Mouse (Mus musculus): ENCODE results near the gene Pcyt1a. TPM values are rescaled to one million over a fixed set of nuclear protein-coding genes. Genes with fewer than 3 reads are reported as not detected.

Pcyt1a gene
- polyA plus RNA-seq, 1 experiment from 2014 or later = 36.6 TPM

DNA sequence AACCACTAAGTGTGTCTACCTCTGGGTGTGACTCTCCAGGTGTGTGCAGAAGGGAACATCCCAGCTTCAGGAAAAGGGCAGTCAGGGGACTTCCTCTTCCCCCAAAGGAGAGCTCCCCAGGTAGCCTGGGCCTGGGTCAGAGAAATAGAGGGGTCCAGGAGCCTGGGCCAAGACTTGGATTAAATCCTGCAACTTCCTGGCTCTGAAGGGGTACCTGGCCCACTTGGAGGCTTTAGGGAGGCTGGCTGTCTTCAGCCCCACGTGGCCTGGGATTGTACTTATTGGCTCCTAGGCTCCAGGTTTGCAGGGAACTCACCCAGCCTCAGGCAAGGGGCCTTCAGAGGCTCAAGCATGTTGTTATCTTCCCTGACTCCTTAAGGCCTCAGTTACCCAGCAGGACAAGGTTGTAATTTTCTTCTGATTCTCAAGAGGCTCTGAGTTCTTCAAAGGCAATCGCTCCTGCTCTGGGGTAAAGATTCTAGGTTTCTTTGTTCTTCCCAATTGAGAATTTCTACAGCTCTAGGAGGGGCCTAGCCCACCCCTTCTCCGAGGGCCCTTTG is 77.9 kb downstream of the Pcyt1a start:
- H3K27me3 ChIP-seq (ENCODE audit: insufficient read depth, poor library complexity, severe bottlenecking) = peaks cover 12% of the 10 kb centered on the region; the same call in 1 of the 2 replicates
- H3K27ac ChIP-seq = peak overlapping the region; percentile 87
- WGBS = 31% methylated on average over 3 of the region's 3 CpGs
- no peaks in the 10 kb centered on the region for H3K9me3 ChIP-seq
- H3K4me3 ChIP-seq = no peak overlapping the region
- no peaks in the 10 kb centered on the region for H3K36me3 ChIP-seq
- peaks cover 60% of the 10 kb centered on the region for H3K4me1 ChIP-seq
- no peak for DNase-seq (ENCODE audit: low spot score)

DNA sequence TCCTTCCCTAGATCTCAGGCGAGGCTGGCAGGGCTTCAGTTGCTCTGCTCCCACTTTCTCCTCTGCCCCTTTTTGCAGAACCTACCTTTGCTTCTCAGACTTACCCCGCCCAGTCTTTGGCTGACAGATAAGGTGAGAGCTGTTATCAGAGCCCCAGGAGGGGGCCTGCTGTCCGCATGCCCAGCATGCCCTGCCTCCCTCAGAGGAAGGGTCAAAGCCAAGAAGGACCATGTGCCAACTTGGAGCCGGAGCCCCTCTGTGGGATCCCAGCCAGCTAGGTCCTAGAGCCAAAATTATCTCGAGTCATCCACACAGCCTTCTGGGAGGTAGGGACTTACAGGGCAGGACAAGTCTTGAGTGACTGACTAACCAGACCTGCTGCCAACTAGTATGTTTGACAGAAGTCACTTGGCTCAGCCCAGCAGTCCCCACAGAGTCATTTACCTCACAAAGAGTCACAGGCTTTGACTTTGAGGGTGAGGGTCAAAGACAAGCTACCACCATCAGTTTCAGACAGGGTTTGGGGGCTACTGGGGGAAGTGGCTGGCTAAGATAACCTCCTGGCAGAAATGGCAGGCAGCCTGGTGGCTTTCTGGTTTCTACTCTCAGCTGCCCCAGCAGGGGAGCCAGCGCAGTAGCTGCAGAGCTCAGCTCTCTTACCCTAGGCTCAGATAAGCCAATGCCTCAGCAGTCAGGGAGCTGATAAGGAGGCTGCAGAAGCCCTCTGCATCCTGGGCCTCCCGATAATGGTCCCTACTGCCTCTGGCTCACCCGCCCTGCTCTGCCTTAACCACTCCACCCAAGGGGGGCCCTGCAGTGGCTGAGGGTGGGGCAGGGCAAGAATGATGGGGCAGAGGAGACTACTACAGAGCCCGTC is 78.6 kb downstream of the Pcyt1a start:
- H3K36me3 ChIP-seq = no peaks in the 10 kb centered on the region
- H3K4me3 ChIP-seq = peak overlapping the region; percentile 7; the same call in 1 of the 2 replicates
- 14% methylated on average over 9 of the region's 9 CpGs for WGBS
- H3K27ac ChIP-seq = peak overlapping the region; percentile 87
- peaks cover 12% of the 10 kb centered on the region; the same call in 1 of the 2 replicates for H3K27me3 ChIP-seq (ENCODE audit: insufficient read depth, poor library complexity, severe bottlenecking)
- DNase-seq (ENCODE audit: low spot score) = peak; percentile 98
- peaks cover 60% of the 10 kb centered on the region for H3K4me1 ChIP-seq
- H3K9me3 ChIP-seq = no peaks in the 10 kb centered on the region

DNA sequence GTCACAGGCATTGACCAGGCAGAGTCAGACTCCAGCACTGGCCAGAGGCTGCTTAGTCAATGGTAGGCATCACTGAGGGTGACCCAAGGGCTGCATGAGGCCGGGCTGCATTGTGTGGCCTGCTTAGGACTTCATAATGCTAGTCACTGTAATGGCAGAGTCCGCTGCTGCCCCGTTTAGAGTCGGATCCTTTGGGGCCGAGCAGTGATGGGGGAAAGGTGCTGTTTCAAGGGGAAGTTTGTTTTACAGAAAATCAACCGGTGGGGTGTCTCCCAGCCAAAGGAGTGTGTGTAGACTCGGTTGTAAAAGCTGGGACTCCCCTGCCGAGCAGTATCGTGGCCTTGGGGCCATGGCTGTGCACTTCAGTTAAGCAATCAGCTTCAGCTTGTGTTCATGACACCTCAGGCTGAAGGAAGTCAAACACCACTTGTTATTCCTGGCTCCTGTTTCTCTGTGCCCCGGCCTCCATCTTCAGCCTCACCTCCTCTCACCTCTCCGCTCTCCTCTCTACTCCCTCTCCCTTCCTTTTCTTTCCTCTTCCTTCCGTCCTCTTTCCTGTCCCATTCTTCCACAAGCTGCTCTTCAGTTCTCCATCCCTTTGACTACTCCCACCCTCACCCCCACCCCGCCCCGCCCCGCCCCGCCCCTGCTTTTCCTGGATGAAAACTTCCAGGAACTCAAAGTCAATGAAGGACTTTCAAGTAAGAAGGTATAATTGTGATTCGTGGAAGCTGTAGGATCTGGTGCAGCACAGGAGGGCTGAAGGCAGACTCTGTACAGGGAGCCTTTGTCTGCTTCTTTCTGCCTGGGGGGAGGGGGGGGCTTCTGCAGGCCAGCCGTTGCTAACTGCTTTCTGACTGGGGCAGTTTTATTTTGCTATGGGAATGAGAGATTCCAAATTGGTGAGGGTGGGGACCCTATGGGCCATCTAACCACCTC is 79.9 kb downstream of the Pcyt1a start:
- Histone ChIP-seq H3K9me3 (no peaks in the 10 kb centered on the region), H3K36me3 (no peaks in the 10 kb centered on the region), H3K4me3 (no peak overlapping the region), H3K4me1 (peaks cover 61% of the 10 kb centered on the region), H3K27ac (peak overlapping the region; percentile 87), H3K27me3 (ENCODE audit: insufficient read depth, poor library complexity, severe bottlenecking) (peaks cover 8% of the 10 kb centered on the region; the same call in 1 of the 2 replicates)
- DNase-seq (ENCODE audit: low spot score) = peak; percentile 82
- 56% methylated on average over 18 of the region's 18 CpGs for WGBS

DNA sequence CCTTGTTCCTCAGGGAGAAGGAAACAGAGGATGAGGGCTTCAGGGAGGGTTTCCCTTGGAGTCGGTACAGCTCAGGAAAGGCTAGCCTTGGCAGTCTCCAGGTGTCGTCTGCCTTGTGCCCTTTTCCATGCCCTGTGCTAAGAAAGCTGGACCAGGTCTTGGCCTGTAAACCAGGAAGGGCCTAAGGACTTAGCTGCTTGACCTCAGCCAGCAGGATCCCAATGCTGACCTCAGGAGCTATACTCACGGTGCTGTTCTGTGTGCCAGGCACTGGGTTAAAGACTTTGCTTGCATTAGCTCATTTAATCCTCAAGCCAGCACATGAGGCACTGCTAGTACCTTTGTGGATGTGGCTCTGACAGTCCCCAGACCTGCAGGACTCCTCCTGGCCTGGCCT is 80.6 kb downstream of the Pcyt1a start:
- H3K4me1 ChIP-seq = peaks cover 67% of the 10 kb centered on the region
- H3K36me3 ChIP-seq = no peaks in the 10 kb centered on the region
- H3K9me3 ChIP-seq = no peaks in the 10 kb centered on the region
- H3K4me3 ChIP-seq = no peak overlapping the region
- no peak for DNase-seq (ENCODE audit: low spot score)
- 81% methylated on average over 3 of the region's 3 CpGs for WGBS
- H3K27ac ChIP-seq = peak overlapping the region; percentile 87
- H3K27me3 ChIP-seq (ENCODE audit: insufficient read depth, poor library complexity, severe bottlenecking) = peaks cover 1% of the 10 kb centered on the region; the same call in 1 of the 2 replicates

DNA sequence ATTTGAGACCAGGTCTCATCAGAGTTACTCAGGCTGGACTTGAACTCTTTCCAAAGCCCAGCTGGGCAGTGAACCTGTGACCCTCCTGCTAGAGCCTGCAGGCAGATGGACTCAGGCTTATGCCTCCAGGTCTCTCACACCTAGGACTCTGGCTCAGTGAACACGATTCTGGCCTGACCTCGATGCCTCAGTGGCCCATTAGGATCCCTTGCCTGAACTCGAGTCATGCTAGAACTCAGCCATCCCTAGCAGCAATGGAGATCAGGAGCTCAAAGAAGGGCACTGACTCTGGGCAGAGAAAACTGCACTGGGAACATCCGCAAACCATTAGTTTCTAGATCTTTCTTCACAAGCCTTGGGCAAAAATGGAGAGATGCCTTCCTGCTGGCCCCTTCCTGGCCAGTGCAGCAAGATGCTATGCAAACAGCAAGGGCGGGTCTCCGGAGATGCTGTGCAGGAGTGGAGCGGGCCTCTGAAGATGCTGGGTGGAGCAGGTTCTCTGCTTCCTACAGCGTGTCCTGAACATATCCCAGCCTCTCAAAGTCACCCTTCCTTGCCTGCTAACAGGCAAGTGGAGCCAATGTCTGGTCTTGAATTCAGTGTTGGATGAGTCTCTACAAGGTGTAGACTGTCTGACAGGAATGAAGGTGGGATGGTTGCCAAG is 81.2 kb downstream of the Pcyt1a start:
- peak overlapping the region; percentile 87 for H3K27ac ChIP-seq

DNA sequence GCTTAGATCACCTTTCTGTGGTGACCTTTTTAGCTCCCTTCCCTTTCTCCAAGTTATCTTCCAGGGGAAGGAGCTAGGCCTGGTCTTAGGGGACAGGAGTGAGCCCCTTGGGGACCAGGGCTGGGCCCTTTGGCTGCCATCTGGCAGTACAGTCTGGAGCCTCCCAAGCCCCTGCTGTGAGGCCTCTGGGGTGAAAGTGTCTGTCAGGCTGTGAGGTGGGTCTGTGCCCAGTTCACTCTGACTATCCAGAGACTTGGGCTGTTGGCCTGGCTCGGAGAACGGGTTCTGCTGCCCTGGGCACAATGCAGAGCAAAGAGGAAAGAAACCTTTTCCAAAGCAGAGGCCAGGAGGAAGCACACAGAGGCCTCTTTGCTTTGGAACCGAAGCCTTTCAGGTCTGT is 82.2 kb downstream of the Pcyt1a start:
- peak; percentile 76 for DNase-seq (ENCODE audit: low spot score)
- 69% methylated on average over 3 of the region's 3 CpGs for WGBS
- no peaks in the 10 kb centered on the region for H3K36me3 ChIP-seq
- peaks cover 66% of the 10 kb centered on the region for H3K4me1 ChIP-seq
- peak overlapping the region; percentile 87 for H3K27ac ChIP-seq
- H3K27me3 ChIP-seq (ENCODE audit: insufficient read depth, poor library complexity, severe bottlenecking) = no peaks in the 10 kb centered on the region
- H3K9me3 ChIP-seq = no peaks in the 10 kb centered on the region
- no peak overlapping the region for H3K4me3 ChIP-seq

More for the DNA sequence above, 81.2 kb downstream of the Pcyt1a start:
- Histone ChIP-seq H3K9me3 (no peaks in the 10 kb centered on the region), H3K4me3 (no peak overlapping the region), H3K27me3 (ENCODE audit: insufficient read depth, poor library complexity, severe bottlenecking) (no peaks in the 10 kb centered on the region), H3K4me1 (peaks cover 73% of the 10 kb centered on the region), H3K36me3 (no peaks in the 10 kb centered on the region)
- WGBS = 82% methylated on average over 8 of the region's 8 CpGs
- DNase-seq (ENCODE audit: low spot score) = peak; percentile 76

DNA sequence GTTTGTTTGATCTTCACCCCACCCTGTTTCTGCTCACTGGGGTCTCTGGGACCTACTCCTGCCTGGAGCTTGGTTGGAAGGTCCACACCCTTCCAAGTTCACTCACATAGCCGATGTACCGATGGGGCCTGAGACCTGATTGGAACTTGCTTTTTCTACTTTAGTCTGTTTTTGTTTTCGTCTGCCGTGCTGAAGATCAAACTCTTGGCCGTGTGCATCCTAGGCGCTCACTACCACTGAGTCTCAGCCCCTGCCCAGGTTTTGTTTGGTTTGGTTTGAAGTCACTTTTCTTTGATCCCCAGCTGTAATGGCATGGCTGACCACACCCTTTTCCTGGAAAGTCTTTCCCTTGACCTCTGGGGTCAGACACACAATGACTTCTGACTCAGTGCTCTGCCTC is 82.7 kb downstream of the Pcyt1a start:
- no peak for DNase-seq (ENCODE audit: low spot score)
- Histone ChIP-seq H3K36me3 (no peaks in the 10 kb centered on the region), H3K9me3 (no peaks in the 10 kb centered on the region), H3K4me3 (no peak overlapping the region), H3K27me3 (ENCODE audit: insufficient read depth, poor library complexity, severe bottlenecking) (no peaks in the 10 kb centered on the region), H3K4me1 (peaks cover 62% of the 10 kb centered on the region), H3K27ac (peak overlapping the region; percentile 87)
- 86% methylated on average over 6 of the region's 6 CpGs for WGBS

DNA sequence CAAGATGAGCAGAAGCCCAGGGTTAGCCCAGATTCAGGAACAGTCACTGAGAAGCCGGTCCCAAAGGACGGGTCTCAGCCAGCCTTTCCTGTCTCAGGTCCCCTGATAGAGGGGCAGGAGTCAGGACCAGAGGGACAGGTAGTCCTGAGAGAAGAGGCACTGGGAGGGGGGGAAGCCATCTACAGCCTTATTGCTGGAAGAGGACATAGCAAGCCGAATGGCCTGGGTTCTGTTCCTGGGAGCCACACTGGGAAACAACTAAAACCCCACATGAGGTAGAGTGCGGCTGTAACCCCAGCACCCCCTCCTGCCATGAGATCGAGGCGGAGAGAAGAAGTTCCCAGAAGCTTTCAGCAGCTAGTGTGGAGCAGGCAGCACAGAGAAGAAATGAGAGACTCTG is 83.2 kb downstream of the Pcyt1a start:
- H3K36me3 ChIP-seq = no peaks in the 10 kb centered on the region
- H3K4me1 ChIP-seq = peaks cover 56% of the 10 kb centered on the region
- H3K9me3 ChIP-seq = no peaks in the 10 kb centered on the region
- no peaks in the 10 kb centered on the region for H3K27me3 ChIP-seq (ENCODE audit: insufficient read depth, poor library complexity, severe bottlenecking)
- H3K4me3 ChIP-seq = no peak overlapping the region
- DNase-seq (ENCODE audit: low spot score) = no peak
- peak overlapping the region; percentile 43; the same call in 1 of the 2 replicates for H3K27ac ChIP-seq
- WGBS = 92% methylated on average over 6 of the region's 6 CpGs

DNA sequence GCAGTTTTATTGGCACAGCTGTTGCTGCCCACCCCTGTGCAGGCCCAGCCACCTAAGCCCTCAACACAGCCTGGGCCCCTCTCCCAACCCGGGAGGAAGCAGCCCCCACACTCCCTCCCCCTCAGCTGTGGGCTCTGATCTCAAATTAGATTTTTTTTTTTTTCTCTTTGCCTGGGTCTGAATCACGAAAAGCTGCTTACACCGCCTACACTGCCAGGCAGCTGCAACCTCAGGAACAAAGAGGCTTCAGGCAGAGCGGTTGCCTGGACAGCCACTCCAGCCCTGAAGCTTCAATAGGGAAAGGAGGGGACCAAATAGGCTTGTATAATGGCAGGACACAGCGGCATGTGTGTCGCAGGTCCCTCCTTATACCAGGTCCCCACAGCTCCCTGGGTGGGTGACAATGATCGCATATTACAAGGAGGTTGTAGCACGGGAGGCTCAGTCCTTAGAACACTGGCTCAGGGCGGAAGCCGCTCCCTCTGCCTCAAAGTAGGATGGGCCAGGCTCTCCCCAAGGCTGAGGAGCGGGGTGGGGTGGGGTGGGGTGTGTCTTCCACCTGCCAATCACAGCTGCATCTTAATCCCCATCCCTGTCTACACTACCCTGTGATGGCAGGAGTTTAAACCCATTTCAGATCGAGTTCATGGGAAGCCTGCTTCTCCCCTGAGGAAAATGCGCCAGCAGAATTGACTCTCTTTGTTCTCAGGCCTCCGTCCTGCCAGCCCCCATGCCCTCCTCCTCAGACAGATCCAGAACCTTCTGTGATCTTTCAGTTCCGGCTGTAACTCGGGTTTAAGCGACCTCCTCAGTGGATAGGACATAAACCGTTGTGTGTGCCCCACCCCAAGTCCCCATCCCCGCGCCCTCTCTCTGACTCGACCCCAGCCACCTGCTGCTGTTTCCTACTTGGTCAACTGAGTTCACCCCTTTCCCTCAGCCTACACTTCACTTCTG is 85.6 kb downstream of the Pcyt1a start:
- WGBS = 31% methylated on average over 21 of the region's 21 CpGs
- H3K27ac ChIP-seq = peak overlapping the region; percentile 84
- peaks cover 45% of the 10 kb centered on the region for H3K4me1 ChIP-seq
- DNase-seq (ENCODE audit: low spot score) = peak; percentile 89
- H3K4me3 ChIP-seq = peak overlapping the region; percentile 31; the same call in 1 of the 2 replicates
- no peaks in the 10 kb centered on the region for H3K9me3 ChIP-seq
- H3K36me3 ChIP-seq = no peaks in the 10 kb centered on the region
- no peaks in the 10 kb centered on the region for H3K27me3 ChIP-seq (ENCODE audit: insufficient read depth, poor library complexity, severe bottlenecking)

DNA sequence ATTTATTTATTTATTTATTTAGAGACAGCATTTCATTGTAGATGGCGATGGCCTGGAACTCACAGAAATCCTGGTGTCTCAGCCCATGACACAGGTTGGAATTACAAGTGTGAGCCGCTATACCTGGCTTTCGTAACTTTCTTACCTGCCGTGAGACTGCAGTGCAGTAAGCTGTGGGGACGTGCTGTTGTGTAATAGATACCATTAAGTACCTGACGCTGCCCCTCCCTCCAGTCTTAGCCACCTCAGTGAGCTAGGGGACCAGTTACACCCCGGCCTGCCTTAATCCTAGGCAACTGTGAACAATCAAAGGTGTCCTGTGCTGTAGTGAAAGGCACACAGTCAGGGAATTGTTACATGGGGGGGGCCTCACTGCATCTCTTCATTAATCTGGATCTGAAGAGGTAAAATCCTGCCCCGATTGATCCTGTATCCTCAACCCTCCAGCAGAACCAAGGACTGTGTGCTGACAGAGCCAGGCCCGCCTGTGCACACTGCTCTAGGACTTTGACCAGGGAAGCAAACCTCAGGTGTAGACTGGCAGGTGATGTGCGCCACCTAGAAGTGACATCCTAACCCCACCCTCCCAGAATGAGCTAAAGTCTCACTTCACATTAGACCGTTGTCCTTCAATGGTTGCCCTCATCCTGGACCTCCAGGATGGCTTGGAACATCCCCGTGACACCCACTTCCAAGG is 87.2 kb downstream of the Pcyt1a start:
- Histone ChIP-seq H3K4me3 (no peak overlapping the region), H3K27me3 (ENCODE audit: insufficient read depth, poor library complexity, severe bottlenecking) (no peaks in the 10 kb centered on the region), H3K9me3 (no peaks in the 10 kb centered on the region), H3K36me3 (no peaks in the 10 kb centered on the region), H3K4me1 (peaks cover 37% of the 10 kb centered on the region), H3K27ac (no peak overlapping the region)
- no peak for DNase-seq (ENCODE audit: low spot score)
- WGBS = 80% methylated on average over 12 of the region's 12 CpGs

Measured in heart, embryonic 10.5 days (tissue).